Mouse (Mus musculus): Measurements from ENCODE around the gene Pold4. TPM values are rescaled to one million over a fixed set of nuclear protein-coding genes. Genes with fewer than 3 reads are reported as not detected.

Pold4 gene
- polyA plus RNA-seq, 2 experiments, result 12.9 to 15.2 TPM

DNA sequence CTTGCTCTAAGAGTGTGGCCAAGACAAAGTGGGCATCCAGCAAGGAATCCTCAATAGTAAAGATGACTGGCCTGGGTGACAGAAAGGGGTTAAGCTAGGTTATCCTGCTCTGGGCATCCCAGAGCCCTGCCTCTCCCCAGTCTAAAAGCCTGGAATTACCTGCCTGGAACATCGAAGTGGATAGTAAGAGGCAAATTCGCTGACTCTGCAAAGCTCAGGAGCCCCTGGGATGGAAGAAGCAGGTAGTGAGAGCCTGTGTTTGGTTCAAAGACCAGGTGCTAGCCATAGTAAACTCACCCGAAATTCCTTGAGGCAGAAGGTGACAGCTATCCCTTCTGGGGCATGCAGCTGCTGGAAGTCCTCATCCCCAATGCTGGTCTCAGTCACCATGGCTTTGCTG lies 34.5 kb upstream of the Pold4 start:
- H3K4me2 ChIP-seq (ENCODE audit: low read depth), result no peak overlapping the region
- WGBS (ENCODE audit: insufficient replicate concordance), result 57% methylated on average over 3 of the region's 3 CpGs
- DNase-seq (ENCODE audit: low read depth in 3 of 3, low spot score in 3 of 3), result no peak
- H3K27me3 ChIP-seq (ENCODE audit: control insufficient read depth, insufficient read depth, low read length), result no peaks in the 10 kb centered on the region
- H3K9ac ChIP-seq (replicated peaks), result no peak overlapping the region
- no peak for ATAC-seq (ENCODE audit: insufficient read depth)
- H3K9me3 ChIP-seq (ENCODE audit: control insufficient read depth, low read length), result no peaks in the 10 kb centered on the region
- no peak overlapping the region for H3K4me3 ChIP-seq (ENCODE audit: insufficient read depth in 1 of 2, low read depth in 2 of 2, low read length in 2 of 2)
- H3K27ac ChIP-seq, result no peak overlapping the region
- no peak for TF ChIP-seq CTCF (IDR thresholded peaks at IDR 0.05; ENCODE audit: low read depth)
- TF ChIP-seq EP300 (IDR thresholded peaks at IDR 0.05; ENCODE audit: low read depth), result no peak
- H3K4me1 ChIP-seq (replicated peaks; ENCODE audit: control insufficient read depth in 2 of 2, insufficient read depth in 2 of 2, low read length in 1 of 2), result peaks cover 15 to 29% of the 10 kb centered on the region in 2 experiments
- H3K36me3 ChIP-seq (replicated peaks; ENCODE audit: control insufficient read depth, insufficient read depth, low read depth), result peaks cover 55% of the 10 kb centered on the region

DNA sequence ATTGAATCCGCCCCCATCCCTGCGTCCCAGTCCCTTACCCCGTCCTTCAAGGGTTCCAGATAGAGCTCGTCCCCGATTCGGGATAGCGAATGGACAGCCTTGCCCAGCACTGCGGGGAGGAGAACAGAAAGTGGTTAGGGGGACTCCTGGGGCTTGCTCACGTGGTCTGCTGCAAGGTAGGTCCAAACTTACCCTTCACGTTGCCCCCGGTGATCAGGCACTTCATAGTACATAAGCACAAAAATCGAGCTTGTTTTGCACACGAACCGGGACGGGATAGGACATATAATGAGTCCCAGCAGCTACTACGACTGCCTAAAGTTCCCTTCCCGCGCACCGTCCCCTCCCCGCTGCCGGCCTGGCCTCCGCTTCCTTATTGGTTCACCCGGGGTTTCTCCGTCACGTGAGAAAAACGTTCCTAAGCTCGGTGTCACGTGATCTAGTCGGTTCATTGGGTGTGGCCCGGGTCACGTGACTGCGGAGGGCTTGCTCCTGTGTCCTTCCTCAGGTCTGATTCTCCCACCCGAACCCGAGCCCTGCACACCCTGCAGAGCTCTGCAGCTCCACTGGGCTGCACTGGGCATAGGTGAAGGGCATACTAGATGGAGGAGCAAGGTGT lies 30.3 kb upstream of the Pold4 start, which contains the start of gene Rad9a:
TSS of gene Rad9a (minus strand) at position 372 of the 619 bp plus-strand sequence.
- H3K27me3 ChIP-seq (ENCODE audit: control insufficient read depth, insufficient read depth, low read length), result no peaks in the 10 kb centered on the region; the same call in none of the 2 replicates
- ATAC-seq (ENCODE audit: insufficient read depth) (peak; percentile 86), DNase-seq (ENCODE audit: low read depth in 3 of 3, low spot score in 3 of 3) (peak; percentile 98)
- WGBS (ENCODE audit: insufficient replicate concordance), result 0% methylated on average over 34 of the region's 34 CpGs
- peak within 1 kb of the TSS; percentile 89 to 91 for H3K4me3 ChIP-seq (ENCODE audit: insufficient read depth in 1 of 2, low read depth in 2 of 2, low read length in 2 of 2)
- H3K27ac ChIP-seq, result peak within 1 kb of the TSS; percentile 79
- H3K9ac ChIP-seq (replicated peaks), result peak within 1 kb of the TSS; percentile 96
- peaks cover 8 to 23% of the 10 kb centered on the region in 2 experiments for H3K4me1 ChIP-seq (replicated peaks; ENCODE audit: control insufficient read depth in 2 of 2, insufficient read depth in 2 of 2, low read length in 1 of 2)
- H3K36me3 ChIP-seq (replicated peaks; ENCODE audit: control insufficient read depth, insufficient read depth, low read depth), result peaks cover 22% of the 10 kb centered on the region
- peak within 1 kb of the TSS; percentile 98 for H3K4me2 ChIP-seq (ENCODE audit: low read depth)
- TF ChIP-seq EP300 (IDR thresholded peaks at IDR 0.05; ENCODE audit: low read depth), result no peak
- TF ChIP-seq CTCF (IDR thresholded peaks at IDR 0.05; ENCODE audit: low read depth), result no peak
- no peaks in the 10 kb centered on the region for H3K9me3 ChIP-seq (ENCODE audit: control insufficient read depth, low read length)

DNA sequence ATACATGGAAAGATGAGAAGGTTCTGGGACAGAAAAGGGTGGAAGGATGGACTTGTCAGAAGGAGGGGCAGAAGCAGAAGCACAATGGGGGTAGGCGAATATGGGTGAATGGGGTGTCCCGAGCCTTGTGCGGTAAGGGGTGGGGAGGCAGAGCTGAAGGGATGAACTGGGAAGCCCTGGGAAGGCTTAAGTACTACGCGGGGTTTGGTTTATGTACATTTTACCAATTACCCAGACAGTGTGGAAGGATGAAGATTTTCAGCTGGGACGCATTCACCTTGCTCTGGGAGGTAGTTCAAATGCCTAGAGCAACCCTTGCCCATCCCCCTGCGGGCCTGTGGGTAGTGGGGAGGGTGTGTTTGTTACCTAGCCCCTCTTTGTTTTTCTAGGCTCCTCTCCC lies 29.6 kb upstream of the Pold4 start:
- Histone ChIP-seq H3K9ac (replicated peaks) (peak overlapping the region; percentile 53; the same call in 1 of the 2 replicates), H3K4me3 (ENCODE audit: insufficient read depth in 1 of 2, low read depth in 2 of 2, low read length in 2 of 2) (peak overlapping the region; percentile 68 to 91), H3K27ac (no peak overlapping the region), H3K4me1 (replicated peaks; ENCODE audit: control insufficient read depth in 2 of 2, insufficient read depth in 2 of 2, low read length in 1 of 2) (peaks cover 8 to 23% of the 10 kb centered on the region in 2 experiments), H3K4me2 (ENCODE audit: low read depth) (peak overlapping the region; percentile 98), H3K27me3 (ENCODE audit: control insufficient read depth, insufficient read depth, low read length) (no peaks in the 10 kb centered on the region; the same call in none of the 2 replicates), H3K9me3 (ENCODE audit: control insufficient read depth, low read length) (no peaks in the 10 kb centered on the region), H3K36me3 (replicated peaks; ENCODE audit: control insufficient read depth, insufficient read depth, low read depth) (peaks cover 15% of the 10 kb centered on the region)
- TF ChIP-seq EP300 (IDR thresholded peaks at IDR 0.05; ENCODE audit: low read depth) (no peak), CTCF (IDR thresholded peaks at IDR 0.05; ENCODE audit: low read depth) (no peak)
- WGBS (ENCODE audit: insufficient replicate concordance), result 47% methylated on average over 7 of the region's 7 CpGs
- DNase-seq (ENCODE audit: low read depth in 3 of 3, low spot score in 3 of 3), result no peak
- no peak for ATAC-seq (ENCODE audit: insufficient read depth)

DNA sequence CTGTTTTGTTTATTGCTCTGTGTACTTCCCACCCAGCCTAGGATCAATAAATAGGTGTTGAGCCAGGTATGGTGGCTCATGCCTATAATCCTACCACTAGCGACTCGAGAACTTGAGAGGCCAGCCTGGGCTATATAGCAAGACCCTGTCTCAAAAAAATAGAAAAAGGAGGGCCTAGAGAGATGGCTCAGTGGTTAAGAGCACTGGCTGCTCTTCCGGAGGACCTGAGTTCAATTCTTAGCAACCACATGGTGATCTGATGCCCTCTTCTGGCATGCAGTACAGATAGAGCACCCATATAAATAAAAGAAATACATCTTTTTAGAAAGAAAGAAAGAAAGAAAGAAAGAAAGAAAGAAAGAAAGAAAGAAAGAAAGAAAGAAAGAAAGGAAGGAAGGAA lies 28.6 kb upstream of the Pold4 start:
- Histone ChIP-seq H3K9ac (replicated peaks) (no peak overlapping the region), H3K9me3 (ENCODE audit: control insufficient read depth, low read length) (no peaks in the 10 kb centered on the region), H3K4me2 (ENCODE audit: low read depth) (no peak overlapping the region), H3K27me3 (ENCODE audit: control insufficient read depth, insufficient read depth, low read length) (no peaks in the 10 kb centered on the region; the same call in none of the 2 replicates), H3K36me3 (replicated peaks; ENCODE audit: control insufficient read depth, insufficient read depth, low read depth) (peaks cover 8% of the 10 kb centered on the region), H3K27ac (no peak overlapping the region), H3K4me3 (ENCODE audit: insufficient read depth in 1 of 2, low read depth in 2 of 2, low read length in 2 of 2) (no peak overlapping the region), H3K4me1 (replicated peaks; ENCODE audit: control insufficient read depth in 2 of 2, insufficient read depth in 2 of 2, low read length in 1 of 2) (peaks cover 8 to 23% of the 10 kb centered on the region in 2 experiments)
- no peak for ATAC-seq (ENCODE audit: insufficient read depth)
- TF ChIP-seq CTCF (IDR thresholded peaks at IDR 0.05; ENCODE audit: low read depth), result peak; percentile 16; the same call in 1 of the 2 replicates
- TF ChIP-seq EP300 (IDR thresholded peaks at IDR 0.05; ENCODE audit: low read depth), result no peak
- DNase-seq (ENCODE audit: low read depth in 3 of 3, low spot score in 3 of 3), result no peak
- WGBS (ENCODE audit: insufficient replicate concordance), result 45% methylated on average over 3 of the region's 3 CpGs

DNA sequence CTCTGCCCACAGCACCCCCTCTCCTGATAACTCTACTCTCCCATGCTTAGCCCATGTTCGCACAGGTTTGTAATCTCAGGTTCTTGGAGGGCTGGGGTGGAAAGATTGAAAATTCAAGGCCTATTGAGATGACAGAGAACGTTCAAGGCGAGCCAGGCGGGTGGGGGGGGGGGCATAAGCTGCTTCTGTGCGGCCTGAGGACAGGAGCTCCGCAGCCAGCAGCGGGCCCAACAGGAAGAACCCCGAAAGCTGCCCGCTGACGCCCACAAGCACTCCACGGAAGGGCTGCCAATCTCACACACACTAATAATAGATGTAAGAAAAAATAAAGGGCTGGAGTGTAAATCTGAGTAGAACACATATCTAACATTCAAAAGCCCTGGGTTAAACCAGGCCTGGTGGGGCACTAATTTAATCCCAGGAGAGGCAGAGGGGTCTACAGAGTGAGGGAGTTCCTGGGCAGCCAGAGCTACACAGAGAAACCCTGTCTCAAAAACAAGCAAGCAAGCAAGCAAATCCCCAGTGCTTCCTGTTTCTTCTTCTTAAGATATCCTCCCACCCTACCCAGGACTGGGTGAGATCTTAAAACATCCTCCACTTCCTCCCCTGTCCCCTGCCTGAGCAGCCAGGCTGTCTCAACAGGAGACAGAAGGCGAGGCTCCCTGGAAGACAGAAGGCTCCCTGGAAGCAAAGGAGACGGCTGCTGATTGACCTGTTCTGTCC lies 27.9 kb upstream of the Pold4 start:
- DNase-seq (ENCODE audit: low read depth in 3 of 3, low spot score in 3 of 3), result no peak
- peaks cover 8 to 23% of the 10 kb centered on the region in 2 experiments for H3K4me1 ChIP-seq (replicated peaks; ENCODE audit: control insufficient read depth in 2 of 2, insufficient read depth in 2 of 2, low read length in 1 of 2)
- H3K27ac ChIP-seq, result no peak overlapping the region

More for the DNA sequence above, 27.9 kb upstream of the Pold4 start:
- H3K4me2 ChIP-seq (ENCODE audit: low read depth), result no peak overlapping the region
- no peaks in the 10 kb centered on the region for H3K9me3 ChIP-seq (ENCODE audit: control insufficient read depth, low read length)
- 28% methylated on average over 13 of the region's 13 CpGs for whole genome bisulfite sequencing (ENCODE audit: insufficient replicate concordance)
- peaks cover 6% of the 10 kb centered on the region; the same call in 1 of the 2 replicates for H3K36me3 ChIP-seq (replicated peaks; ENCODE audit: control insufficient read depth, insufficient read depth, low read depth)
- H3K9ac ChIP-seq (replicated peaks), result no peak overlapping the region
- TF ChIP-seq CTCF (IDR thresholded peaks at IDR 0.05; ENCODE audit: low read depth), result no peak
- TF ChIP-seq EP300 (IDR thresholded peaks at IDR 0.05; ENCODE audit: low read depth), result no peak
- H3K27me3 ChIP-seq (ENCODE audit: control insufficient read depth, insufficient read depth, low read length), result no peaks in the 10 kb centered on the region; the same call in none of the 2 replicates
- no peak overlapping the region for H3K4me3 ChIP-seq (ENCODE audit: insufficient read depth in 1 of 2, low read depth in 2 of 2, low read length in 2 of 2)
- ATAC-seq (ENCODE audit: insufficient read depth), result no peak

Measured in liver, embryonic 14.5 days (tissue).